Mouse (Mus musculus): Measurements from ENCODE around the gene Dcun1d3. TPM values are rescaled to one million over a fixed set of nuclear protein-coding genes. Genes with fewer than 3 reads are reported as not detected.

Gene Dcun1d3
- total RNA-seq (2012; rRNA removed) (2.6 and 4.2 TPM in 2 replicates), total RNA-seq (2014; rRNA removed) (5.2 and 5.9 TPM in 2 replicates), polyA plus RNA-seq (2012; ENCODE audit: insufficient read length, low read depth) (2.4 and 3.2 TPM in 2 replicates)

DNA sequence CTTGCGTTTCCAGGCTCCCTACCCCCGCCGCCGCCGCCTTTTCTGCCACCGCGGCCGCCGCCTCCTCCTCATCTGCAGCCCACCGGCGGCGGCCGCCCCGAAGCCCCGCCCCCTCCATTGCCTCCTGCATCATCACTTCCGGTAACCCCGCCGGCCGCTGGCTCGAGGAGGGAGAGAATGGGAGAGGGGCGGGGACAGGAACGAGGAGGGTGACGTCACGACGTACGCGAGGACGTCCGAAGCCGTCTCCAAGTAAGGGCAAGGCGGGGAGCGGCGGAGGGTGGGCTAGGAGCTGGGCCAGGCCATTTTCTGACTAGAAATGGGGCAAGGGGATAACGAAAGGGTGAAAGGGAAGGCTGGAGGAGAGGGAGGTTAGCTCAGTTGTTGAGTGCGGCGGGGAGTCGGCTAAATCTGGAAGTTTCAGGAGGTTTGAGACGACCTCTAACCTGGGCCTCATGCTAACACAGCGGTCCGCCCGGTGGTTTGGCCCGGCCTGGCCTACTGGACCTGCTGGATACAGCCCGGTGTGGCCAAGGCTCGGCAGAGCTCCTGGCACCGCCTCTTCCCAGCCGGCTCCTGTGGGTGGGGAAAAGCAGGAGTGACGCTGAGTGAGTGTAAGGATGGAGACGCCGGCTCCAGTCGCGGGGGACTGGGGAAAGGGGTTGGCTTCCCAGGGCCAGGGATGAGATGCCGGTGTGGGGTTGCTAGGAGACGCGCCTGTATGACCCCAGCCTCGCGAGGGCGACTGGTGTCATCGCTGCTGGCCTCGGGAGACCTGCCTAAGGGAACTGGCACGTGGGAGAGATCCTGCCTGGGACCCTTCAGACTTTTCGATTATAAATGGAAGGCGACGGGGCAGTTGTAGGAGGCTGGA, at the start of gene Dcun1d3, which contains the start of gene Lyrm1:
Dcun1d3 (minus strand) TSS at position 660 of the 874 bp plus-strand sequence.
Lyrm1 (plus strand) TSS at position 223 of the 874 bp plus-strand sequence.
- Histone ChIP-seq H3K4me2 (ENCODE audit: insufficient read depth, low read depth, poor library complexity, severe bottlenecking) (peak within 1 kb of the TSS; percentile 73), H3K9me3 (replicated peaks; ENCODE audit: low read length) (no peaks in the 10 kb centered on the region), H3K9ac (ENCODE audit: insufficient read depth, low read depth) (peak within 1 kb of the TSS; percentile 73), H3K36me3 (replicated peaks in 1 of 2; ENCODE audit: control insufficient read depth in 1 of 2, insufficient read depth in 1 of 2, low read length in 1 of 2) (peaks cover 0 to 7% of the 10 kb centered on the region in 2 experiments), H3K27me3 (replicated peaks) (no peaks in the 10 kb centered on the region), H3K79me2 (replicated peaks; ENCODE audit: control insufficient read depth, extremely low read depth, insufficient read depth, poor library complexity, severe bottlenecking) (no peaks in the 10 kb centered on the region; the same call in 1 of the 2 replicates), H3K4me1 (ENCODE audit: control insufficient read depth in 1 of 2, insufficient read depth in 2 of 2) (peaks cover 2 to 37% of the 10 kb centered on the region in 2 experiments; a peak in 3 of 4 replicates), H3K27ac (ENCODE audit: insufficient read depth, low read depth) (peak within 1 kb of the TSS; percentile 21), H3K4me3 (replicated peaks in 1 of 3; ENCODE audit: low read depth in 2 of 3, low read length in 2 of 3, poor library complexity in 1 of 3) (peak within 1 kb of the TSS; percentile 81 to 88 (median 86))
- in situ Hi-C loops (cut with MboI; ENCODE audit: low pct_ligation_motif_present, low pct_unique_long_range_greater_than_20kb, low sequenced_read_pairs) (no loop called here), dilution Hi-C loops (cut with MboI; ENCODE audit: extremely low pct_ligation_motif_present, extremely low pct_unique_long_range_greater_than_20kb, low sequenced_read_pairs) (no loop called here)
- DNase-seq (ENCODE audit: extremely low read depth): peak; percentile 97
- TF ChIP-seq ZC3H11A (IDR thresholded peaks at IDR 0.05; ENCODE audit: low read depth, low read length) (no peak), ZNF384 (IDR thresholded peaks at IDR 0.05; ENCODE audit: low read depth, low read length) (no peak), RCOR1 (conservative IDR thresholded peaks at IDR 0.05; ENCODE audit: low read depth, low read length) (no peak; the same call in 1 of the 2 replicates), POLR2A (IDR thresholded peaks at IDR 0.05; ENCODE audit: low read depth, low read length) (peak; percentile 73), BHLHE40 (IDR thresholded peaks at IDR 0.05; ENCODE audit: low read depth, low read length) (peak; percentile 61), MEF2A (IDR thresholded peaks at IDR 0.05; ENCODE audit: borderline replicate concordance, low read depth, low read length) (peak; percentile 58; the same call in 1 of the 2 replicates), ZKSCAN1 (IDR thresholded peaks at IDR 0.05; ENCODE audit: borderline replicate concordance, low read depth, low read length) (no peak), CTCF (conservative IDR thresholded peaks at IDR 0.05 in 1 of 2, IDR thresholded peaks at IDR 0.05 in 1 of 2; ENCODE audit: low read depth in 2 of 2, low read length in 2 of 2) (no peak), CHD2 (IDR thresholded peaks at IDR 0.05; ENCODE audit: low read length) (peak; percentile 62), SMC3 (IDR thresholded peaks at IDR 0.05; ENCODE audit: low read depth, low read length) (no peak), EP300 (IDR thresholded peaks at IDR 0.05; ENCODE audit: low read length) (no peak), NELFE (IDR thresholded peaks at IDR 0.05; ENCODE audit: low read depth, low read length) (peak; percentile 88), UBTF (IDR thresholded peaks at IDR 0.05; ENCODE audit: low read depth, low read length) (no peak), E2F4 (IDR thresholded peaks at IDR 0.05; ENCODE audit: insufficient replicate concordance, low read depth, low read length) (no peak), KAT2A (IDR thresholded peaks at IDR 0.05; ENCODE audit: insufficient replicate concordance, low read length) (peak; percentile 76; the same call in 1 of the 2 replicates), IRF4 (IDR thresholded peaks at IDR 0.05; ENCODE audit: low read depth, low read length) (no peak), MAX (IDR thresholded peaks at IDR 0.05; ENCODE audit: low read length) (no peak; the same call in 1 of the 2 replicates), MAZ (IDR thresholded peaks at IDR 0.05; ENCODE audit: low read depth, low read length) (peak; percentile 83), ZMIZ1 (IDR thresholded peaks at IDR 0.05; ENCODE audit: low read depth, low read length) (no peak), RAD21 (IDR thresholded peaks at IDR 0.05; ENCODE audit: low read depth, low read length) (no peak), MYC (IDR thresholded peaks at IDR 0.05; ENCODE audit: low read depth, low read length) (no peak), SIN3A (IDR thresholded peaks at IDR 0.05; ENCODE audit: low read length) (peak; percentile 76), GABPA (IDR thresholded peaks at IDR 0.05; ENCODE audit: insufficient replicate concordance, low read depth, low read length) (no peak; the same call in 1 of the 2 replicates), MAFK (IDR thresholded peaks at IDR 0.05; ENCODE audit: insufficient replicate concordance, low read length) (no peak), HCFC1 (IDR thresholded peaks at IDR 0.05; ENCODE audit: low read depth, low read length) (peak; percentile 86), USF2 (conservative IDR thresholded peaks at IDR 0.05; ENCODE audit: low read depth, low read length) (no peak), JUND (conservative IDR thresholded peaks at IDR 0.05; ENCODE audit: low read depth, low read length) (no peak), ELF1 (IDR thresholded peaks at IDR 0.05; ENCODE audit: low read depth, low read length) (peak; percentile 87), MXI1 (IDR thresholded peaks at IDR 0.05; ENCODE audit: low read depth, low read length) (peak; percentile 81), TBP (conservative IDR thresholded peaks at IDR 0.05; ENCODE audit: low read depth, low read length) (0 out of 2 replicates have a peak, but pooled peaks have one; percentile 12), NRF1 (IDR thresholded peaks at IDR 0.05; ENCODE audit: low read depth, low read length) (peak; percentile 30; the same call in 1 of the 2 replicates), PAX5 (IDR thresholded peaks at IDR 0.05; ENCODE audit: low read length) (no peak), CHD1 (IDR thresholded peaks at IDR 0.05; ENCODE audit: low read depth, low read length) (peak; percentile 95), USF1 (IDR thresholded peaks at IDR 0.05; ENCODE audit: low read depth, low read length) (no peak), JUN (IDR thresholded peaks at IDR 0.05; ENCODE audit: insufficient read depth, low read depth, low read length) (no peak), ETS1 (conservative IDR thresholded peaks at IDR 0.05; ENCODE audit: low read depth, low read length) (peak; percentile 47; the same call in 1 of the 2 replicates), TCF12 (IDR thresholded peaks at IDR 0.05; ENCODE audit: low read depth, low read length) (peak; percentile 57; the same call in 1 of the 2 replicates)
